Mouse (Mus musculus) lung, postnatal 25 days (tissue): ENCODE measurements at regions not wholly inside any gene's neighbourhood (a gene's known extent, or its start where the extent isn't known, plus 50 kb on each side); places are given as distances from the start of the nearest gene placed in this dataset.
A peak's percentile ranks its signal among the peaks of the same experiment; 100 is the strongest.

ENCODE experiments used
- DNase-seq: peaks from one replicate; pipeline ENCODE4 v3.0.0; 2022; ENCODE audit warnings: low spot score

DNA sequence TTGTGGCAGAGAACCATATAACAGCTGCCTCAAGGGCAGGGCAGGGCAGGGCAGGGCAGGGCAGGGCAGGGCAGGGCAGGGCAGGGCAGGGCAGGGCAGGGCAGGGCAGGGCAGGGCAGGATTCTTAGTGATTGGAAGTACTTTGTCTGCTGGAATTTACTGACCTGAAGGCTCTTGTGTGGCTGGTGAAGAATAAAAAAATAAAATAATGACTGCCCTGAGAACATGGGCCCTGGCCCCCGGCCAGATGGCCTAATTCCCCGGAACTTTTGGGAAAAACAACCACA lies 169.3 kb downstream of the Qk start:
- DNase-seq = peak; percentile 14

DNA sequence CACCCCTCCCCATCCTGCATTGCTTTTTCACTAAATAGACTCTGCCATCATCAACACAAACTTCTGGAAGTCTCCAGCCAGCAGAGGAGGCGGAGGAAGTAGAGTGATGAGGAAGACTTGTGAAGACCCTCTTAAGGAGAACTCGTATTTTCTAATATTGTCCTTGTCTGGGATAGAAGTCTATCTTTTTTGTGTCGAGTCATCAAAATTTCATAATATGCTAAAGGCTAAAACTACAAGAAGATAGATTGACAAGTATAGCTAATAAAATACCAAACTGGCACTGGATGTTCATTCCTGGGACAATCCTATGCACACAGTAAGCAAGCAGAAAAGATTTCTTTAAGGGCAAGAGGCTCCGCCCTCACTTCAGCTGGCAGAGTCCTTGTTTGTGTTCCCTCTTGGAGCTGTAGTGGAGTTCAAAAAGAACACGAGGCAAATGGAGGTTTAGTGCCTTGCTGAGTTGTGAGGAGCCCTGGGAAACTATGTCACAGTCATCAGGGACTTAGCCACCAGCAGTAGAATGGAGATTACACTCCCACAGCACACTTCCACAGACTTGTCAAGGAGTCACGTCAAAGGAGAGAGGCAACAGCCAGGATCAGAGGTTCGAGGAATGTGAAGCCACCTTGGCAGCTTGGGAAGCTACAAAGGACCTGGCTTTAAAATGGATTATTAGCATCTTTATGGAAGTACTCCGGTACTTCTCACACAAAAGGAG lies 169.8 kb downstream of the Qk start:
- peak; percentile 77 for DNase-seq

DNA sequence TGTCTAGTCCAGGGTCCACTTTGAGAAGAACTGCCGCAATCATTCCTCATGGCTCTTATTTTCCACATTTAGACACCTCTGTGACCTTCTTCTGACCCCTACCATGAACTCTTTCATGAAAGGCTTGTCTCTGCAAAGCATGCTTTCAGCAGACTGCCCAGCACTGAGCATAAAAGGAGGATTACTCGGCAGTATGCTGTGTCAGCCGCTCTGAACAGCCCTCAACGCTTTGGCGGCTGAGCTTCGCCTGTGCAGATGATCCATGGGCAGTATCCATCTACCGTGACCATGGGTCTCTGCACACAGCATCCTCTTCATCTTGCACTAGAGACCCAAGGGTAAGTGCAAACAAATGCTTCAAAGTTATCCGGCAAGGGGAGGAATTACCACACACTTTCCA lies 172.5 kb downstream of the Qk start:
- no peak for DNase-seq

DNA sequence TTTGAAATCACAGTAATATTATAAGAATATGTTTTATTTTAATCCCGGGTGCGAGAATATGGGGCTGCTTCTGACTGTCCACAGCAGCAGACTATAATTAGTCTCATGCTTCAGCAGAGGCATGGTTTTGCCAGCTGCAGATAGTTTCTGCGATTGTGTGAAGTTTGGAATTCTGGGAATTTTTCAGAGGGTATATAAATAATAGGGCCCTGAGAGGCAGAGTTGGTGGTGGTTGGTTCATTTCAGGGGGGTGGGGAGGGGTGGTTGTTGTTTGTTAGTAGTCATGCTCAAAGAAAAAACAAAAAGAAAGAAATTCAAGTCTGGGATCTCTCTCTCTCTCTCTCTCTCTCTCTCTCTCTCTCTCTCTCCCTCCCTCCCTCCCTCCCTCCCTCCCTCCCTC lies 173.1 kb downstream of the Qk start:
- no peak for DNase-seq

DNA sequence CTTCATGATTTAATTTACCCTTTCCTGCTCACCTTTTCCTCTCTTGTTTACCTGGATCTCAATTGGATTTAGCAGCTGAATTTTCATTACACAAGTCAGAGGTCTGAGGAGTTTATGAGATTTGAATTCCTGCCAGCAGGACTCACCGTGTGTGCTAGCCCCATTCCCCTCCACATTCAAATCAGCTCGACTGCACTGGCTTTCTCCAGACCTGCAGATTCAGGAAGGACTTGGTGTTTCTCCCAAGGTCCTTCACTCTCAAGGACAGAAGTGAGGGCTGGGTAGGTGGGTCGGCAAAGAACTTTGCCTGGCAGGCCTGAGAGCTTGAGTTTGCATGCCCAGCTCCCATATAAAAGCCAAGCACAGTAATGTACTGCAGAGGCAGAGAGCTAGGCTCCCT lies 180.8 kb downstream of the Qk start:
- no peak for DNase-seq

DNA sequence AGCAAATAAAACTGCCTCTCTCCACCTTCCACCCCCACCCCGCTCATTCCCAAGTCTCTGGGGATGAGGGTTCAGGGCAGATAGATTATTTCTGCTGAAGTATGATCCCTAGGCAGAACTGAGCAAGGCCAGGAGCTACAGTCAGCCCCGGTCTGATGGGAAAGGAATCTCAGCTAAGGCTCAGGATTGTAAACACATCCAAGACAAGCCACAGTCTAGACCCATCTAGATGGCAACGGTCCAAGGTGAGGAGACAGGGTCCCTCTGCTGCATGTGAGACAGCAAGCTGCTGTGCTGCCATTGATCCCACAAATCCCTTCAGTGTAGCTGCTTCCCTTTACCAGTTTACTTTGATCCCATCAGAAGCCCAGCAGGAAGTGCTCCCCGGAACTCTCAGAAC lies 181.3 kb downstream of the Qk start:
- DNase-seq = no peak

DNA sequence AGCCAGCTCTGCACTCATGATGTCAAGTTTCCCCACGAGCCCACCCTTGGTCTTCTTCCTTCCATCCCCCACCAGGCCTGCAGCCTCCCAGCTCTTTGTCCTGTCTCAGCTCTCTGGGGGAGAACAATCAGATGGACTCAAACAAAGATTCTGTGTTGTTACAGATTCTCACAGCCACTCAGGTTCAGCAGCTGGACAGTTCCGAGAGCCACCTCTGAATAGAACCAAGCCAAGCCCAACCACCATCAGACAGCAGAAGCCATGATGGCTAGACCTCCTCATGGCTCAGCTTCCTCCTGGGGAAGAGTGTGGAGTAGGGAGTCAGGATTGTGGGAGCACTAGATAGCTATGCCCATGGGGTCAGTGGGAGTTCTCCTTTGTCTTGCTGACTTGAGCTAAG lies 184.5 kb downstream of the Qk start:
- no peak for DNase-seq

DNA sequence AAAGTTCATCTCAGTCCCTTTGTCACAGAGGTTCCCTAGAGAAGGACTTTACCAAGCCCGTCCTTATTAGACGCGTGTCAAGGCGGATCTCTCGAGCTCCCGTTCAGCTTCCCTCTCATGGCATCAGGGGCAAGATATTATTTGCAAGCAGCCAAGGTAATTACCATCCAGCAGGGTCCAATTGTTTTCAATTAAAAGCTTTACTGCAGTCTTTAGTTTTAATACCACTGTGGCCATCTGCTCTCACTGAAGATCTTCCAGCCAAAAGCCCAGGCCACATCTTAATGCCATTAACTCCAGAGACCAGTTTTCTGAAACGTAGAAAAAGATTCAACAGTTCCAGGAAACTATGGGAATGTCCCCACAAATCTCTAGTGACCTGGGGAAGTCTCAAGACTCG lies 191.1 kb downstream of the Qk start:
- DNase-seq = no peak

DNA sequence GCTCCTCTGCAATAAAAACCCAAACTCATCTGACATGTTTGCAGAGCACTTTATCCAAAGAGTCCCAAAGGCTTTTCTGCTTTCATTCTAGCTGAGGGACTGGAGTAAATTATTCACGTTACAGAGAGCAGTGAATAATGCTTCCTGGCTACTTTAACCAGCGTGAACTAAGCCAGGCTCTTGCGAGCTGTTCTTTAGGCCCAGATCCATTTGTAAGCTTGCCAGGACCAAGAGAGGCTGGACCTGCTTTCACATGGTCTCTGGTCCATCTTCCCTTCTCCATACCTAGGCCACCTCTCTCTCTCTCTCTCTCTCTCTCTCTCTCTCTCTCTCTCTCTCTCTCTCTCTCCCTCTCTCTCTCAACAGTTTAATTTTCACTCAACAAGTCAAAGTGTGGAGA lies 197.2 kb downstream of the Qk start:
- no peak for DNase-seq

DNA sequence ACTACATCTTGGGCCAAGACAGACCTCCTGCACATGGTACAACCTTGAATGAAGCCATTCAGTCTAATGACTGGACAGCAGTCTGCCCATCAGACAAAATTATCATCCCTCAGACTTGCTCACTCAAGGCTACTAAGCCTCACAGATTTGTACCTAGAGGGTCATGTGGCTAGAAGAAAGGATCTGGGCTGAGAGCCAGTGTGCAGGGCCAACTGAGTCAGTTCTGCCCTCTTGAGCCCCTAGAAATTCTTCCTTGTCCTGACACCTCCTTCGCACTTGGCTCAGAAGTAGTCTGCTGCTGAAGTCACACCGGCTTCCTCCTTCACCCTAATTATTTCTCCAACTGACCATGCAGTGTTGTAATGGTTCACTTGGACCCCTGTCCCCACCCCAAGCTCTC lies 207.5 kb downstream of the Qk start:
- DNase-seq = no peak

DNA sequence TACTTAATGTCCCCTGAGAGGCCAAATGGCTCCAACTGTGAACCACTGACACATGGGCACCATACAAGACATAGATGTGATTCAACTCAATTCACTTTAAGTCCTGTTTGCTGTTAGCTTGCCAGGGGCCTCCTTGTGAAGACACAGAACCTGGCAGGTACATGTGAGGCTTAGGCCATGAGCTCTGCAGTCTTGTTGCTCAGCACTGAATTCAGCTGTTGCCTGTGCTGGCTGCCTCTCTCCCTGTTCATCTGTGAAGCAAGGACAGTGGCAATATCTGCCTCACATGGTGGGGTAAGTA lies 209.3 kb downstream of the Qk start:
- no peak for DNase-seq

DNA sequence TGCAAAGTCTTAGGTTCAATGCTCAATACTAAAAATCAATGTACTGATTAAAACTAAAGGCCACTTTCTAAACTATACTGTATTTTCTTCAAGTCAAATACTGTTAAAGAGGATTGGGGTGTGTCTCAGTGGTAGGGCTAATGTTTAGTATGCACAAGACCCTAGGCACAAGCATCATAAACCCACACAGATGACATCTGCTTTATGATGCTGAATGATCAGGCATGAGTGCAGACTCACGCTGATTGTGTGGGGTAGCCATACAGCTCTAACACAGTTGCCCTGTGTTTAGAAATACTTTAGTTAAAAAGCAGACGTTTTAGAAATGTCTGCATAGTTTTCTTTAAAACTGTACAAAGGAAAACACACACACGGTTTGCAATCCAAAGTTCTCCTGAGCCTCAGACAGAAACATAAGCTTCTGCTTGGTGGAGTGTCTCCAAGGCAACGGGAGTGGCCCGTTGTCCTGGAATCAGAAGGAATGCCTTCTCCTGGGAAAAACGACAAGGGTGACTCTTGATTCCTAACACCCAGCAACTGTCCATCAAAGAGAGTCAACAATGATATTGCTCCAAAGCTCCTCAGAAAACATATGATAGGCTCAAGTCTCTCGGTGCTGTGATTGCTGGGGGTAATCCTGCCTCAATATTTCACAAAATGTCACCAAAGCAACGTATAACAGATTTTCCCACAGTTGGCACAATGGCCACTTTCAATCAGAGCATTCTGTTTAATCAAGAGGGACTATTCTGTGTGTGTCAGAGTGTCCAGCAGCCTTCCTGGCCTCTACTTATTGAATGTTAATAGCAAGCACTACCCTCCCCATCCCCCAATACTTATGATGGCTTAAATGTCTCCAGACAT lies 209.9 kb downstream of the Qk start:
- no peak for DNase-seq

DNA sequence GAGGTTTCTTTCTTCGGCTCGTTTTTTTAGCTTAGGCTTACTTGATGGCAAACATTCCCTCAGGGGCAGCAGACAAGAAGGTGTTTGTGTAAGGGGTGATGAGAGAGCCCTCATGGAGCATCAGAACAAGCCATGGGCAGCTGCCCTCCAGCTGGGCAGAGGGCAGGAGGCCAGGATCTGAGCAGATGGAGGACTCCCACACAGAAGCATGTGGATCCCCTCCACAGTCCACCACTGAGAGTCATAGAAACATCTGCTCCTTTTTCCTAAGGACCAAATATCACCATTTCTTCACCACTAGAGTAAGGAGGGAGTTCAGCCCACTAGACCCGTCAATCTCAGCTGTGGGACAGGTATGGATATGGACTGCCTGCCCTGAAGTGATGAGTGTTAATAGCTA lies 214.4 kb downstream of the Qk start:
- DNase-seq = no peak

DNA sequence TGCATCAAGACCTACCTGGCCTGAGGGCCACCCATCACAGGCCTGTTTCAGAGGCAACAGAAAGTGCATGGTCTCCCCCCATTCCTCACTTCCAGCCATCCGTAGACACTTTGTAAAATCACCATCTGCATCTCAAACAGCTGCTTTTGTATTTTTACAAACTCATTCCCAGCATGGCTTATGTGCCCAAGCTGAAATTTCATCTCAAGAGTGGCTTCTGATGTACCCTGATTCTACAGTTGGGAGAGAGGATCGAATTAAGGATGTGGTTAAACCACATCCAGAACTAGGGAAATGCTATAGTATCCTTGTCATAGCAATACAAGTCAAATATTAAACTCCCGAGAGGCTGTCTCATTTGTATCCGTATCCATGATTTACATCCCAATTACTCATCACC lies 221.5 kb downstream of the Qk start:
- no peak for DNase-seq

DNA sequence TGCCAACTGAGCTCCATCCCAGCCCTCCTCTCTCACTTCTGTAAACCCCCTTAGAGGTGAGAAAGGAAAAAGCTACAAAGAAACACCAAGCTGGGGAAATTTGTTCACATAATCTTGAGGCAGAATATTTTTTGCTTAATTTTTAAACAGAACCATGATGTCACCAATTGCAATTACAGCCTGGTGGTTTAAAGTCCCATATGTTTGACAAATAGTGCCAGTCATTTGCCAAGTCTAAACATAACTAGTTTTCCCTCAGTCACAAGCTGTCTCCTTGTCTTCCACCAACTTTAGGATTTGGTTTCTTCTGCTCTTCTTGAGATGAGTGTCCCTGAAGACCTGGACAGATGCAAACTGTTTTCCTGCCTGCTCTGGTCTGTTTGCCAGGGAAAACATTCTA lies 222.0 kb downstream of the Qk start:
- no peak for DNase-seq

DNA sequence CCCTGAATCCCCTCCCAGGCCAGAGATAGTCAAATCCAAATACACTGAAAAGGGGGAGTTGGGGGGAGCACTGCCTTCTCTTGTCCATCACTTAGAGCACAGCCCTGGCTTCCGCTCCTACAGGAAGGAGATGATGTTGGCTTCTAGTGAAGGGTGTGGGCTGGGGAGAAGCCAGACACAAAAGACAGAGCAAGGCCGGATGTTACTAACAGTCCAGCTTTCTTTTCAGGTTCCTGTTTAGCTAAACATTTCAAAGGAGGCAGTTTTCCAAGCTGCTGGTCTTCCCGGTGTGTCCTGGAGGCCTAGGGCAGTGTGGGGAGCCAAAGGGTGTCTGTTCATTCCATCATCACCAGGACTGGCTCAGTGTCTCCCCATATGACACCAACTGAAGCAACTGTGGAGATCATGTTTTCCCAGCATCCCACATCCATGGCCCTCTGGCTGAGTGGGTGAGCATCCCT lies 223.8 kb downstream of the Qk start:
- DNase-seq = peak; percentile 86

DNA sequence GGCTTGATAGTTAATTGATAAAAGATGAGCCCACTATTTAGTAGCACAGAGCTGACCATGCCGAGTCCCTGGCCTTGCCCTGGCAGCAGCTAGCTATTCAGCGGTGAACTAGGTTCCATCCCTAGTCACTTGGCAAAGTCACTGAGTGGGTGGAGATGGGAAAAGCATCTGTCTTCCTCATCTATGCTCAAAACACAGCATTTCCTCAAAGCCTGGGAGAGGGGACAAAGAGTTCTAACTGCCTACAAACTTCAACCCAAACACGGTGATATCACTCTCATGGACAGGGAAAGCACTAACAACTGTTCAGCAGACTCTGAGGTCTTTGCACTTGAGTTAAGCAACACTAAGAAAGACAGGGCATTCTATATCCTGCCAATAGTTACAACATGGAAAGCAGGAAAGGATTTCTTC lies 225.5 kb downstream of the Qk start:
- peak; percentile 91 for DNase-seq

DNA sequence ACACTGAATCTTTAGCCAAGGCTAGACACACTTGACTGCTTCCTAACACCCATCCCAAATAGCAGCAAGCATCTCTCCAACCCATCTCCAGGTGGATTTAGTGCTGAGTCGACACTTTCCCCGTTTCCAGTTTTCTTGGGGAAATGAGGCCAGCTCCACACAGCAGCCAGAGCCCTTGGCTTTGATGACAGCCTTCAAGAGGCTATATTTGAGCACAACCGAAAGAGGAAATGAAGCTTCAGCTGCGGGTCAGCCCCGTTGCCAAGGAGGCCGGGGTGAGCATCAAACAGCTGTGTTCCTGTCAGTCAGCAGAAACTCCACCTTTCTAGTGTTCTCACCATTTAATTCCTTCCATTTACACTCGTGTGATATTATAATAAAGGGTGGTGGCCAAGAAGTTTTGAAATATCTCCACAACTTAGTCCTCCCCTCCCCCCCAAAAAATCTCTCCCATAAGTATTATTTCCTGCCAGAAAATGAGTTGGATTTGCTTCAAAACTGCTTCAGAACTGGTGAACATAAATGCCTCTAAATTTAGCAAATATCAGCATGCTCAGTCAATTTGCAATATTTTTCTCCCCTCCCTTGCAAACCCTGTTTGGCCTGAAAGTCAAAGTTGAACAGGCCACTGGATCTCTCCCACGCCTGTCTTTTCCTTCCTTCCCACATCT lies 226.1 kb downstream of the Qk start:
- DNase-seq = peak; percentile 80

DNA sequence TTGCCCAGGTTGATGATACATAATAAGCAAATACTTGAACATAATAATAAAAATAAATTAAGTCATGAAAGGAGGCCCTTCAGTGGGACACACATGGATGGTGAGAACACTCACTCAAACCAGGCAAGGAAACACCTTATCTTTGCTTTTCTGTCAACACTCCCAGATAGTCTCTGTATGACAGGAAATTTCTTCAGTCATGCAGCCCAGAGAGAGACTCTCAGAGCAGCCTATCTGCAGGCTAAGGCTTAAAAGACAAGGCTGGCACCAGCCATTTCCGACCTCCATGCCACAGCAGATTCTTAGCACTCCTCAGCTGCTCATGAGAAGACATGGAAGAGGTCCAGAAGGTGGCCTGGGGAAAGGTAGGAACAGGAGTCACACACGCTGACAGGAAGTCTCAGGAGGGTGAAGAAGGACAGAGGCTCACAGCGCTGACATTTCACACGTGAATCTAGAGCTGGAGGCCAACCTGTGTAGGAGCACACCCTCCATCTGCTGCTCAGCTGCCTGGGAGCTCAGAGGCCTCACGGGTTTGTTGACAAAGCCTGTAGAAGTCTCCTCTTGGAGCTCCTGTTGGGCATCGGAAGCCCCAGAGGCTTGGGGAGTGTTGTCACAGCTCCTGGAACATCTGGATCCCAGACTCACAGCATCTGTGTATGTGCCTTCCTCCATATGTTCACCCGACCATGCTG lies 232.3 kb downstream of the Qk start:
- DNase-seq = no peak

DNA sequence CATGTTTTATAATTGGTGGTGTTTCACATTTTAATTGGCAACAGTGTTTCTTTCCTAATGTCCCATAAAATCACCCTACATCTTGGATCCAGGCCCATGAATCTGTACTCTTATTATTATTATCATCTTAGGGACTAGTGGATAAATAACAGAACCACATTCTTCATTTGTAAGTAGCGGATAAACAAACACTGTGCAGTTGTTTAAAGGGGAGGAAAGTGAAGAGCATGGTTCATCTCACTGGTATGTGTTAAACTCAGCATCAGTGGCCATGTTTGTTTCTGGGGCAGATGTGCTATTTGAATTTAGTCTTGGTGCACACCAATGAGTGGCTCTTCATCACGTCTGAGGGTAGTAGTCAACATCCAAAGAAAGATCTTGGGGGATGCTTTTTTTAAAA lies 233.1 kb downstream of the Qk start:
- no peak for DNase-seq

DNA sequence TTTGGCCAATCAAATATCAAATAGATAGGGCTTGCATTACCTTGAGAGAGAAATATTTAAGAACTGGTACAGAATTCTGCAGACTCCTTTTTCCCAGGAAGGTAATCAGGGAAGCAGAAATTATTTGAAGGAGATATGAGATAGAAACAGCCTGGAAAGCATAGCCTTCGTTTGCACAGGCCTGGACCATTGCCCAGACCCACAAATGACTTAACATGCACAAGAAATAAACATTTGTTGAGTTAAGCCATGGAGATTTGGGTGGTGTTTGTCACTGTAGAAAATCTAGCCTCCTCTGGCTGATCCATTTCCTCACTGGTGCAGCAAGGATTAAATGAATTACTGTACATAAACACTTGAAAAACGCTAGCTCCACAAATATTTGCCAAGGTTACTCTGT lies 233.5 kb downstream of the Qk start:
- peak; percentile 61 for DNase-seq

DNA sequence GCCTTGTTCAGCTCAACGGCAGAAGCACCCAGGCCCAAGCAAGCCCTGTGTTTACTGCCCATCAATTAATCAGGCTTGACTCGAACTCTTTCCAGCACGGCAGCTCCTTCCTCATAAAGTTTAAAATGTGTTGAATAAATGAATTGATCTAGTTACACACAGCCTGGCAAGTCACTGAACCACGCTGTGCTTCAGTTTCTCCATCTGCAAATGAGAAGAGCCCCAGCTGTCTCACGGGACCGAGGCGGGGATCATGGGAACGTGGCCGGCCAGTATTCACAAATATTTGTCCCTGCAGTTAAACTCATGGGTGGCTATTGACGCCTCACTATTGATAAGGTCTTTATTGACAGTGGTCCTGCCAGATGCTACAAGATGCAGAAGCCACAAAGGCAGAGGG lies 237.9 kb downstream of the Qk start:
- no peak for DNase-seq
